Mouse (Mus musculus) heart, postnatal 25 days (tissue): ENCODE measurements around the gene Tmem165. TPM values are rescaled to one million over a fixed set of nuclear protein-coding genes. Genes with fewer than 3 reads are reported as not detected.

Source experiments
- DNase-seq: peaks from one replicate; pipeline ENCODE4 v3.0.0; 2022; ENCODE audit warnings: low spot score
- intact Hi-C: fragments of 180-260 bp; cut with DNase I; formaldehyde crosslinking; loops from one replicate; pipeline ENCODE4 v1.15.1; 2025
- total RNA-seq, 2 experiments: library from RNA; stranded (reverse); gene quantifications; 2 replicates each; pipeline ENCODE4 v1.2.3; 2021

The Tmem165 gene
- total RNA-seq, 2 experiments from 2014 or later, result 18.4 to 22.8 TPM

DNA sequence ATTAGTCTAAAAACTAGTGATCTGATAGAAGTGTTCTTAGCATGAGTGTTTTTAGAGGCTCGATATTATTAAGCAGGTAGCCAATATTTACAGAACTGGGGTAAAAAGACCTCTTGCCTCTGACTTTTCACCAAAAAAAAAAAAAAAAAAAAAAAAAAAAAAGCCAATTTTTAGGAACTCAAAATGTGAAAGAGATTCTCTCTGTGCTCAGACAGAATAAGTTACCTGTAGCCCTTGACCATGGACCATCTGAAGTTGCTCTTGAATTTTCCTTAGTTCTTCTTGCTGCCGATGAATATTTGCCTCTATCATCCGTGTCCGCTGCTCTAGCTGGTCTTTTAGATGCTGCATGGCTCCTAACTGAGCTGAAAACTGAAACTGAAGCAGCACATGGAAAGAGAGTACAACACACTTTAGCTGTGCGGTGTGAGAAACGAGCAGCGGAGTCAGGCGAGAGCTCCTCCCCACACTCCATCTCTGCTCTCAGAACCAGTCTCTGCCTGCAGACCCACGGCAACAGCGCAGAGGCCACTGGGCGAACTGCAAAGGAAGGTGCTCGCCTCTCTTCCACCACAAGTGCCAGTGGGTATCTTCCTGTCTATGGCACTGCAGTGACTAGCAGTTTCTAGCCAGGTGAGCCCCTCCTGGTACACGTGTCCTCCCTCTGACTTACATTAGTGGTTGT is 47.6 kb downstream of the Tmem165 start:
- DNase-seq, result no peak
- intact Hi-C loops, result no loop called here

DNA sequence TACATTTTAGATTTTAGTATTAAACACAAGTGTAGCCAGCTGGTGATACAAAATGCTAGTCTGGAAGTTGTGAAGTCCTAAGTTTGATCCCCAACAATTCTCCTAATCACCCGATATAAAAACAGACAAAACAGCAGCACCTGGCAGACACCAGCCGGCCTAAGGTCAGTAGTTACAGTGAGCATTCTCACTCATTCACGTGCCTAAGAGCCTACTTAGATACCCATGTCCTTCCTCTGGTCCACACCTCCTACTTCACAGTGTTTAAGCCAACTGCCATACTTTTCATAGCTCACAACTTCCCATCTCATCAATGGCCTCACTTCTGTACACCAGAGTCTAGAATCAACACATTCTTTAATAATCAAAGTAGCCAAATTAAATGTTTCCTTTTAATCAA is 59.6 kb downstream of the Tmem165 start:
- intact Hi-C loops, result loop anchor here (10.0 kb wide), 1 partner anchor 172 kb away; no protein-coding TSS in a partner anchor
- DNase-seq, result no peak

DNA sequence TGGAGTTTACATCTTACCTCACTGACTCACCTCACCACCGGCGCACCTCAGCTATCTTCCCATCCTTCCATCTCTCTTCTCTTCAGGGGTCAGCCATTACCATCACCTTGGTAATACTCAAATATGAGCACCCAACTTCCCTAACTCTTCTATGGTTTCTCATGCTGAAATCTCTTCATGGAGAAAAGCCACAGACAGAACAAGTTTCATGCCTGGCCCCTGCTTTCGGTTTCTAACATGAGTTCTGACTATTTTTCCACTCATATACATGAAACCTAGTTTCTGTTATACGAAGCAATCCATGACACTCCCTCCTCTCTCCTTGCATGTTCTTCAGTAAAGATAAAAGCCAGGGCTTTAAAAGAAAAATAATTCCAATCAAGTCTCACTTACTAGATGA is 60.2 kb downstream of the Tmem165 start:
- intact Hi-C loops, result loop anchor here (10.0 kb wide), 1 partner anchor 171 kb away; no protein-coding TSS in a partner anchor

DNA sequence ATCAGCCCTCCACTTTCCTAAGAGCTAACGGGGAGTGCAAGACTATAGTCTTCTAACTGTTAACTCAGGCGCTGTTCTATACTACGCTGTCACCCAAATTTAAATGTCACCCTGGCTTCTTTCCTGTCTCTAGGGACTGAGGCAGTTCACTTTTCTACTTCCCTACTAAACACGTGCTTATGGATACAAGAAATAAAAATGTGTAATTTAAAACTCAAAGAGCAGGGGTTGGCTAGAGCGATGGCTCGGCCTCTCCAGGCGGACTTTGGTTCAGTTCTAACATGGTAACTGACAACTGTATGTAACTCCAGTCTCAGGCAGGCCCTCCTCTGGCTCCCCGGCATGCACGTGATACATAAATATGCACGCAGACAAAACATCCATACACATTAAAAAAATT is 60.8 kb downstream of the Tmem165 start:
- intact Hi-C loops, result loop anchor here (10.0 kb wide), 1 partner anchor 170 kb away; no protein-coding TSS in a partner anchor
- no peak for DNase-seq

More for the DNA sequence above, 60.2 kb downstream of the Tmem165 start:
- DNase-seq, result no peak

DNA sequence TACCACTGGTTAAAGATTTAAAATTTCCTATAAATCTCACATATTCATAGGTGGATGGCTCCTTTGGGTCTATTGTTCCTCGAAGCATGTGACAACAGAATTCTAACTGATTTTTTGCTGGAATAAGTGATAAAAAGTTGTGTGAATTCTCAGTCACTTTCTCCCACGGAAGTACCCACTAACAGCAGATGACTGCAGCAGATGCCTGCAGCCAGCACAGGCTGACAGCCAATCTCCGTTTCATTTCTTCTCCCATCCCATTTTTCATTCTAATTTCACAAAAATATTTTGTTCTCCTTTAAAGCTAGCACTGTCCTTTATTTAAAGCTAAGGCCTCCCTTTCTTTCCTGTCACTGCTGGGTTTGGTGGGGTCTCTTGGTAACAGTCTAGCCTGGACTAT is 61.7 kb downstream of the Tmem165 start:
- DNase-seq, result no peak
- intact Hi-C loops, result loop anchor here (10.0 kb wide), 1 partner anchor 169 kb away; no protein-coding TSS in a partner anchor

DNA sequence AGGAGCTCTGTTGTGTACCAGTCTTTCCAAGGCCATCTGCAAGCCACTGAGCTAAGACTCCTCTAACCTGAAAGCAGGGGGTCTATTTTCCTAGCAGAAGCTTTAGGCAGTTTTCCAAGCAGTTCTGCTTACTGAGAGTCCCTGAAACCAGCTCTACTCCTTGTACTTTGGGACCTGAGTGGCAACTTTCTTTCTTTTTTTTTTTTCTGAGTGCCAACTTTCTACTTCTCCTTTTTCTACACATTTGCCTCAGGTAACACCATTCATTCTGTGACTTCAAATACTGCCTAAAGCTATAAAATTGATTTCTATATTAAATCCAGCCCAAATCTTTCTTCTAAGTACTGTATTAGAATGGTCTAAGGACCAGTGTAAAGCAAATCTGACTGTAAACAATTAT is 62.9 kb downstream of the Tmem165 start:
- intact Hi-C loops, result loop anchor here (10.0 kb wide), 1 partner anchor 168 kb away; no protein-coding TSS in a partner anchor
- DNase-seq, result no peak

DNA sequence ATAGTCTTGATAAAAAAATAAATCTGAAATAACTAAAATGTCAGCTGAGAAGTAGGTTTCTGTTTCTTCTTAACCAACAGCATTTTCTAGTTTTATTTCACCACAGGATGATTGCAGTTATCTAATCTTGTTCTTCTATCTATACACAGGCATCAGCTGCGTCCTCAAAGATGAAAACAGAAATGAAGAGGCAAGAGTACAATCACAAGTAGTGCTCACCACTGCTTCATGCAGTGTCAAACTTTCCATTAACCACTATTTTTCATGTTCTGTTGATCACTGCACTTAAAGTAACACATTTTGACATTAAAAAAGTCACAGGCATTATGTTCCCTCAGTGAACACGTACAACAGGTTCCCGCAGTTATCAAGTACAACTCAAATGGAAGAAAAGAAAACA is 67.3 kb downstream of the Tmem165 start:
- intact Hi-C loops, result no loop called here
- DNase-seq, result no peak

Other genes with a start within 250 kb of the Tmem165 start
- gene Kdr, start 205.4 kb upstream of the Tmem165 start, total RNA-seq, result 10 to 100 TPM; 88.8 to 99.1 TPM
- 10 to 100 TPM in 1 of 2 experiments, 1 to 10 TPM in 1; 7.9 to 10.4 TPM for gene Srd5a3, start 43.6 kb upstream of the Tmem165 start, total RNA-seq
- gene Clock, start 120.9 kb downstream of the Tmem165 start, total RNA-seq, result 10 to 100 TPM; 27.2 to 34.1 TPM
- gene Pdcl2, start 147.3 kb downstream of the Tmem165 start, total RNA-seq, result not detected
- not detected for gene Nmu, start 179.9 kb downstream of the Tmem165 start, total RNA-seq